Mouse (Mus musculus) neural tube, embryonic 14.5 days (tissue): Measurements from ENCODE around the gene Sfta2. TPM values are rescaled to one million over a fixed set of nuclear protein-coding genes. Genes with fewer than 3 reads are reported as not detected.

Experiments
- ATAC-seq: fragments of 200-750 bp; cut with Nextera tagmentation; 2 replicates; pipeline ENCODE4 v1.8.0; 2017; ENCODE audit warnings: low read depth, mild to moderate bottlenecking, moderate TSS enrichment, moderate library complexity
- H3K27ac ChIP-seq: fragments of 300-500 bp; sonication (generic); 2 replicates; pipeline ENCODE4 v1.5.1; 2014; ENCODE audit warnings: low read depth, mild to moderate bottlenecking, control low read depth, low read length, moderate library complexity, mixed read lengths
- H3K27me3 ChIP-seq: fragments of 300-500 bp; sonication (generic); 2 replicates; pipeline ENCODE4 v1.6.1; 2014; ENCODE audit warnings: low read length; ENCODE audit not compliant: control insufficient read depth, insufficient read depth
- H3K36me3 ChIP-seq: fragments of 300-500 bp; sonication (generic); 2 replicates; pipeline ENCODE4 v1.6.1; 2014; ENCODE audit warnings: low read length, mixed read lengths; ENCODE audit not compliant: control insufficient read depth, insufficient read depth
- H3K4me1 ChIP-seq: fragments of 300-500 bp; sonication (generic); 2 replicates; pipeline ENCODE4 v1.6.1; 2014; ENCODE audit warnings: low read length; ENCODE audit not compliant: control insufficient read depth, insufficient read depth
- H3K4me2 ChIP-seq: fragments of 300-500 bp; sonication (generic); 2 replicates; pipeline ENCODE4 v1.6.1; 2014; ENCODE audit warnings: mild to moderate bottlenecking, low read depth, low read length, control low read depth
- H3K4me3 ChIP-seq: fragments of 300-500 bp; sonication (generic); 2 replicates; pipeline ENCODE4 v1.5.1; 2014; ENCODE audit warnings: low read depth, low read length, control low read depth, mixed read lengths
- H3K9ac ChIP-seq: fragments of 300-500 bp; sonication (generic); replicated peaks from 2 replicates; pipeline ENCODE4 v1.6.1; 2014; ENCODE audit warnings: low read depth, mild to moderate bottlenecking, control low read depth, low read length, mixed read lengths
- H3K9me3 ChIP-seq: fragments of 300-500 bp; sonication (generic); 2 replicates; pipeline ENCODE4 v1.6.1; 2016; ENCODE audit warnings: low read length; ENCODE audit not compliant: control insufficient read depth
- WGBS: fragments of 180-500 bp; shearing (Covaris S2); extraction: QIAGEN DNeasy Blood & Tissue Kit; methylation state at CpG from one replicate; pipeline ENCODE4 v1.1.7; 2014; 5-methylcytosine and 5-hydroxymethylcytosine counted together
- polyA plus RNA-seq: library from polyadenylated mRNA; unstranded; fragments of >200 nt; fragmentation: Nextera tagmentation; extraction: Ambion mirVana; gene quantifications from 2 replicates; pipeline ENCODE4 v1.2.1, GENCODE M21; 2014

Gene Sfta2
- polyA plus RNA-seq, 1 experiment from 2014 or later, result not detected

DNA sequence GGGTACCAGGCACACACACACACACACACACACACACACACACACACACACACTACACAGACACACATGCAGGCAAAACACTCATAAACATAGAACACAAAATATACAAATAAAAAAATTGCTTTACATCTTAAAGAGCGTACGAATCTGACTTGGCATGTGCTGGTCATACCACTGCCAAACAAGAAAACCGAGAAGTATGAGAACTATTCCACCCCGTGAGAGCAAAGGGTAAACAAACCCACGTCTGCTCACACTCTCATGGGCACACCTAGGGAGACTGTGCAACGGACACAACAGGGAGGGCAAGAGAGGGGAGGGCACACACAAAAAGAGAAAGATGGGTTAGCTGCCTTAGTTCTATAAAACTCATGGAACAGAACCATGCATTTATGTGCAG lies 95.3 kb downstream of the Sfta2 start:
- Histone ChIP-seq H3K27me3 (no peaks in the 10 kb centered on the region), H3K27ac (peak overlapping the region; percentile 98; the same call in 1 of the 2 replicates), H3K36me3 (peaks cover 20% of the 10 kb centered on the region), H3K9ac (peak overlapping the region; percentile 44; the same call in 1 of the 2 replicates), H3K4me1 (peaks cover 17% of the 10 kb centered on the region), H3K9me3 (no peaks in the 10 kb centered on the region), H3K4me3 (peak overlapping the region; percentile 33), H3K4me2 (peak overlapping the region; percentile 89)
- 61% methylated on average over 6 of the region's 6 CpGs for WGBS
- no peak for ATAC-seq

DNA sequence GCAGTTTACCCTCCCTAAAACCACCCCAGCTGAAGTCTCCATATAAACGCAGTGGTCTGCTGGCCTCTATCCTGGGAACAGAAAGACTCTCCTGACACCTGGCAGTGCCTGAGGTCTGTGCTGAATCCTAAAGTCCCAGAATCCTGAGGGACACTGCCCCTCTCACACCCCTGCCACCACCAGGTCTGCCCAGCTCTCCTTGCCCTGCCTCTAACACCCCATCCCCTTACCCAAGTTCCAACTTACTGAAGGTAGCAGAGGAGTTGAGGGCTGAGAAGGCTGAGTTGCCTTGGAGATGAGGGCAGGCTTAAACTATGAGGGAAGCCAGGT lies 96.0 kb downstream of the Sfta2 start:
- no peak; the same call in 1 of the 2 replicates for ATAC-seq
- H3K4me2 ChIP-seq, result peak overlapping the region; percentile 89
- H3K4me1 ChIP-seq, result peaks cover 22% of the 10 kb centered on the region
- H3K9me3 ChIP-seq, result no peaks in the 10 kb centered on the region
- peak overlapping the region; percentile 33 for H3K4me3 ChIP-seq
- peak overlapping the region; percentile 98 for H3K27ac ChIP-seq
- peak overlapping the region; percentile 44 for H3K9ac ChIP-seq
- H3K36me3 ChIP-seq, result peaks cover 13% of the 10 kb centered on the region
- WGBS, result 6% methylated on average over 1 of the region's 1 CpGs
- H3K27me3 ChIP-seq, result no peaks in the 10 kb centered on the region

DNA sequence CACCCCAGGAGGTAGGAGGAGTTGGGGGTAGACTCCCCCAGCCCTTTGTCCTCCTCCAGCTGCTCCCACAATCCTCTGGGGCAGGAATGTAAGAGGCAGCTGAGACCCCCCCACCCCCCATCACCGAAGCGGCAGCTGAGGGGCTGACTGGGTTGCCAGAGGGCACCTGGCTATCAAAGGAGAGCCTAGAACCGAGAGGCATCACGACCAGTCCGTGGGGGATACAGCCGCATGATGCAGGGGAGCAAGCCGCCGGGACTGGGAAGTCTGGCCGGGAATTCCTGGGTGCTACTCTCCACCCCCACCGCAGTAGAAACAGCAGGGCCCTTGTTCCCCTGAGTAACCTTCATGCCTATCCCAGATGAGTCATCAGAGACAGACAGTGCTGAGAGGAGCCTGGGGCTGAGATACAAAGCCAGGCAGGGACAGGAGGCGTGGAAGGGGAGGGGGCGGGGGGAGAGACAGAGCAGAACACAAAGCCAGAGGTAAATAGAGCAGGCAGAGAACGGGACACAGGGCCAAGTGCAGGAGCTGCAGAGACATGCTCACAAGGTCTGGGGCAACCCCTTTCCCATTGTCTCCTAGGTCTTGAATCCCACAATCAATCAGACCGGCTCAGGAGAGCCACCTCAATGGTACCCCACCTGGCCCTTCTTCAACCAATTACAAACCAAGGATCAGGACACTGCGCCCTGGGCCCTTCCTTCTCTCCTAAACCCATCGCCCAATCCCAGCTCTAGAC lies 96.6 kb downstream of the Sfta2 start:
- 1% methylated on average over 16 of the region's 16 CpGs for WGBS
- H3K4me1 ChIP-seq, result peaks cover 22% of the 10 kb centered on the region

DNA sequence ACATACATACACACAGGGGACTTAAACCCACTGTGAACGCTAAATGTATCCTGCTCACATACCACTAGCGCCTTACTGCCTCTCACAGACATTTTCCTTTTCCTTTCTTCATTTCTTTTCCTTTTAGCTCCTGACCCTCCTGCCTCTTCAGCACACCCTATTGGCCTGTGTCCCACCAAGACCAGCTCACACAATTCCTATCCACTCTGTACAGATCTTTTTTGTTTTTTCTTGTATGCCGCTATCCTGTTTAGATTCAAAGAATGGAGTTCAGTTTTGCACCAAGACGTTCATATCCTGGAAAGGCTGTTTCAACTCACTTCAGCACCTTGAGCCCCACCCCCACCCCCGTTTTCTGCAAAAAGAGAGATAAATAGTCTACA lies 97.1 kb downstream of the Sfta2 start:
- peak overlapping the region; percentile 98 for H3K27ac ChIP-seq
- H3K9me3 ChIP-seq, result no peaks in the 10 kb centered on the region
- 23% methylated on average over 5 of the region's 5 CpGs for WGBS
- peaks cover 2% of the 10 kb centered on the region; the same call in 1 of the 2 replicates for H3K36me3 ChIP-seq
- H3K4me1 ChIP-seq, result peaks cover 22% of the 10 kb centered on the region
- peak overlapping the region; percentile 44; the same call in 1 of the 2 replicates for H3K9ac ChIP-seq
- H3K4me2 ChIP-seq, result peak overlapping the region; percentile 89
- H3K27me3 ChIP-seq, result no peaks in the 10 kb centered on the region
- peak overlapping the region; percentile 33 for H3K4me3 ChIP-seq
- no peak for ATAC-seq

More for the DNA sequence above, 96.6 kb downstream of the Sfta2 start:
- Histone ChIP-seq H3K4me2 (peak overlapping the region; percentile 89), H3K36me3 (peaks cover 8% of the 10 kb centered on the region; the same call in 1 of the 2 replicates), H3K4me3 (peak overlapping the region; percentile 33), H3K9me3 (no peaks in the 10 kb centered on the region), H3K9ac (peak overlapping the region; percentile 44), H3K27me3 (no peaks in the 10 kb centered on the region), H3K27ac (peak overlapping the region; percentile 98)
- peak; percentile 73 for ATAC-seq

DNA sequence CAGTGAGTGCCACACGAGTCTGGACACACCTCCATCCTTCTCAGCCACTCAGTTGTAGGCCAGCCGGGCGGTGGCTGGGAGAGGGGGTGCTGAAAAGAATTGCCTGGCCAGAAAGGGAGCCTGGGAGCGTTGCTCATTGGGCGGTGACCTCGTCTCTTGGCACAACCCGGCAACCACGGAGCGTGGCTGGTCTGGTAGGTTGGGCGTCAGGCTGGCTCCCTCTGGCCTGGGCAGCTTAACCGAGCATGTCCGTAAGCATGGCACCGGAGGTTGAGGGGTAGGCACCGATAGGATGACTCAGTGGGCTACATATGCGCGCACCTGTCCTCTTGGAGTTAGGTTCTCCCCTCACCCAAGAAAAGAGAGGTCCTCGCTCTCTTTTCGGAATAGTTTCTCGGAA lies 98.6 kb downstream of the Sfta2 start:
- H3K9ac ChIP-seq, result peak overlapping the region; percentile 90
- 1% methylated on average over 19 of the region's 19 CpGs for WGBS
- H3K4me1 ChIP-seq, result peaks cover 35% of the 10 kb centered on the region
- H3K9me3 ChIP-seq, result no peaks in the 10 kb centered on the region
- peak; percentile 7 for ATAC-seq
- H3K36me3 ChIP-seq, result no peaks in the 10 kb centered on the region
- peak overlapping the region; percentile 98 for H3K27ac ChIP-seq
- H3K4me3 ChIP-seq, result peak overlapping the region; percentile 69
- H3K4me2 ChIP-seq, result peak overlapping the region; percentile 89
- H3K27me3 ChIP-seq, result no peaks in the 10 kb centered on the region

Other genes with a start within 250 kb of the Sfta2 start
- gene H2-Q4, start 221.9 kb upstream of the Sfta2 start, polyA plus RNA-seq, result 0.55 and 0.90 TPM in 2 replicates
- 0.54 and 1.4 TPM in 2 replicates for gene H2-Q6, start 176.7 kb upstream of the Sfta2 start, polyA plus RNA-seq
- 4.3 and 5.5 TPM in 2 replicates for gene H2-Q7, start 162.4 kb upstream of the Sfta2 start, polyA plus RNA-seq
- 0.27 TPM in 1 of 2 replicates, not detected in the other for gene H2-Q10, start 131.5 kb upstream of the Sfta2 start, polyA plus RNA-seq
- gene Pou5f1, start 95.5 kb upstream of the Sfta2 start, polyA plus RNA-seq, result not detected in 2 replicates
- gene Tcf19, start 84.7 kb upstream of the Sfta2 start, polyA plus RNA-seq, result 8.9 and 10.6 TPM in 2 replicates
- gene Cchcr1, start 84.4 kb upstream of the Sfta2 start, polyA plus RNA-seq, result 2.4 and 4.9 TPM in 2 replicates
- 0.51 and 0.66 TPM in 2 replicates for gene Psors1c2, start 68.3 kb upstream of the Sfta2 start, polyA plus RNA-seq
- 0.21 TPM in 1 of 2 replicates, not detected in the other for gene Cdsn, start 49.4 kb upstream of the Sfta2 start, polyA plus RNA-seq
- not detected in 2 replicates for gene 2300002M23Rik, start 34.1 kb upstream of the Sfta2 start, polyA plus RNA-seq
- not detected in 2 replicates for gene Gm9573, start 25.1 kb downstream of the Sfta2 start, polyA plus RNA-seq
- gene Mucl3, start 42.1 kb downstream of the Sfta2 start, polyA plus RNA-seq, result not detected in 2 replicates
- gene Vars2, start 66.0 kb downstream of the Sfta2 start, polyA plus RNA-seq, result 10.7 and 11.7 TPM in 2 replicates
- gene Gtf2h4, start 72.2 kb downstream of the Sfta2 start, polyA plus RNA-seq, result 20.7 and 21.0 TPM in 2 replicates
- 48.6 and 65.6 TPM in 2 replicates for gene Ddr1, start 103.1 kb downstream of the Sfta2 start, polyA plus RNA-seq
- gene Ier3, start 220.1 kb downstream of the Sfta2 start, polyA plus RNA-seq, result 4.2 and 6.9 TPM in 2 replicates
- gene Flot1, start 221.7 kb downstream of the Sfta2 start, polyA plus RNA-seq, result 100 and 121 TPM in 2 replicates
- gene Tubb5, start 236.8 kb downstream of the Sfta2 start, polyA plus RNA-seq, result 1,611 and 1,626 TPM in 2 replicates
- 6.0 and 8.5 TPM in 2 replicates for gene Mdc1, start 240.0 kb downstream of the Sfta2 start, polyA plus RNA-seq